Mouse (Mus musculus) stomach, embryonic 16.5 days (tissue): ENCODE results near the gene Mbd4. TPM values are rescaled to one million over a fixed set of nuclear protein-coding genes. Genes with fewer than 3 reads are reported as not detected.

Source experiments
- ATAC-seq: fragments of 200-750 bp; cut with Nextera tagmentation; 2 replicates; pipeline ENCODE4 v1.8.0; 2017; ENCODE audit warnings: moderate number of reproducible peaks, moderate TSS enrichment; ENCODE audit not compliant: insufficient read depth, low FRiP score
- H3K27ac ChIP-seq: fragments of 300-500 bp; sonication (generic); 2 replicates; pipeline ENCODE4 v1.5.1; 2014; ENCODE audit warnings: low read length
- H3K27me3 ChIP-seq: fragments of 300-500 bp; sonication (generic); 2 replicates; pipeline ENCODE4 v1.6.1; 2014; ENCODE audit warnings: low read length, control low read depth, mixed read lengths; ENCODE audit not compliant: control insufficient read depth, insufficient read depth
- H3K36me3 ChIP-seq: fragments of 300-500 bp; sonication (generic); 2 replicates; pipeline ENCODE4 v1.6.1; 2014; ENCODE audit warnings: low read length; ENCODE audit not compliant: control insufficient read depth, insufficient read depth
- H3K4me1 ChIP-seq: fragments of 300-500 bp; sonication (generic); 2 replicates; pipeline ENCODE4 v1.6.1; 2014; ENCODE audit warnings: low read length, control low read depth, mixed read lengths; ENCODE audit not compliant: control insufficient read depth, insufficient read depth
- H3K4me2 ChIP-seq: fragments of 300-500 bp; sonication (generic); 2 replicates; pipeline ENCODE4 v1.6.1; 2014; ENCODE audit warnings: low read depth, low read length, mixed read lengths
- H3K4me3 ChIP-seq: fragments of 300-500 bp; sonication (generic); replicated peaks from 2 replicates; pipeline ENCODE4 v1.5.1; 2014; ENCODE audit warnings: mild to moderate bottlenecking, low read length
- H3K9ac ChIP-seq: fragments of 300-500 bp; sonication (generic); 2 replicates; pipeline ENCODE4 v1.6.1; 2014; ENCODE audit warnings: low read length
- H3K9me3 ChIP-seq: fragments of 300-500 bp; sonication (generic); replicated peaks from 2 replicates; pipeline ENCODE4 v1.6.1; 2016; ENCODE audit warnings: low read length, control low read depth; ENCODE audit not compliant: control insufficient read depth
- WGBS: fragments of 180-500 bp; shearing (Covaris S2); extraction: QIAGEN DNeasy Blood & Tissue Kit; methylation state at CpG from one replicate; pipeline ENCODE4 v1.1.7; 2014; 5-methylcytosine and 5-hydroxymethylcytosine counted together
- polyA plus RNA-seq: library from polyadenylated mRNA; unstranded; fragments of >200 nt; fragmentation: Nextera tagmentation; extraction: Ambion mirVana; gene quantifications from 2 replicates; pipeline ENCODE4 v1.2.1, GENCODE M21; 2015

Gene Mbd4
- polyA plus RNA-seq, 1 experiment from 2014 or later = 14.9 TPM

DNA sequence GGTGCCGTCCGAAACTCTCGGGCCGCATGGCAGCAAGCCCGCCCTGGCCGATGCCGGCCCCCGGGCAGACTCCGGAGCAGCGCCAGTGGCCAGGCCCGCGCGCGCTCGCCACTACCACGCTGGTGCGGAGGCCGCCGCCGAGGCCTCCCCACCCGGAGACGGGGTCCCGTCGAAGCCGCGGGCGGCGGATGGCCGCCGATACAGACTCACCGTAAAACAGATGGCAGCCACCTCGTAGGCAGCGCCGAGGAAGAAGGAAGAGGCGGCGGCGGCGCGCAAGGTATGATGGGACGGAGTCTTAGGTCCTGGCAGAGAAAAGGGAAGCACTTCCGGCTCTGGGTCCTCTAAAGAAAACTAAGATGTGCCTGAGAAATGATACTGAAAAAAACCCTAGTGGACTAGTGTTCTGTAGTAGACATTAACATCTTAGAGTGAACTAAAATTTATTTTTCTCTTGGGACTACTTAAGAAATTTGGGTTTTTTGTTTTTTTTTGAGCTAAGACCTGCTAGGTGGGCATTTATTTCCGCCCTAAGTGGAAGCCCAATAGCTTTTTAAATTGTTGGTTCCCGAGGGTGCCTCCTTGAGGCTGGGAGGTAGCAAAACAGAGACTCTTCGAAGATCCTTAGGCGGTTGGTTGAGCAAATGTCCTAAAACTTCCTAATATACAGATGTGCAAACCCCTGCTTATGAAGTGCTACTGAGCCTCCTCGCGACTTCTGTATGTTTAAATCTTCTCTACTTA lies 44.5 kb downstream of the Mbd4 start, which contains the start of gene Rpl32:
Gene Rpl32, minus strand, starts transcription at position 260 of the 744 bp plus-strand sequence.
- ATAC-seq = peak; percentile 90
- Histone ChIP-seq H3K27ac (peak within 1 kb of the TSS; percentile 86), H3K4me2 (peak within 1 kb of the TSS; percentile 87), H3K36me3 (peaks cover 24% of the 10 kb centered on the region), H3K27me3 (no peaks in the 10 kb centered on the region), H3K9me3 (no peaks in the 10 kb centered on the region), H3K4me1 (peaks cover 15% of the 10 kb centered on the region), H3K9ac (peak within 1 kb of the TSS; percentile 99), H3K4me3 (peak within 1 kb of the TSS; percentile 100)
- under 1% methylated on average over 47 of the region's 47 CpGs for WGBS

DNA sequence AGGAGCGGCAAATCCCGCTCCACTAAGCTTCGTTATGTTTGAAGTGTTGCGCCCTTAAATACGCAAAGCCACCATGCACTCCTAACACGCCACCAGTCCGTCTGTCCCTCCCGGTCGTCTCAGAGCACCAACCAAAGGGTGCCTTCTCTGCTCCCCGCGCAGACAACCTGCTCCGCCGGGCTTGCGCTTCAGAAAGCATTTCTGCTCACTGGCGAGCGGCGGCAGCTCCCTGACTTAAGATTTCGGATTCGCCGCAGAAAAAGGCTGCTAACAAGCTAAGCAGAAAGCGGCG lies 45.0 kb downstream of the Mbd4 start:
- Histone ChIP-seq H3K4me2 (peak overlapping the region; percentile 87), H3K36me3 (peaks cover 24% of the 10 kb centered on the region), H3K9me3 (no peaks in the 10 kb centered on the region), H3K4me3 (peak overlapping the region; percentile 100), H3K27ac (peak overlapping the region; percentile 86), H3K4me1 (peaks cover 15% of the 10 kb centered on the region), H3K27me3 (no peaks in the 10 kb centered on the region), H3K9ac (peak overlapping the region; percentile 99)
- WGBS = under 1% methylated on average over 22 of the region's 22 CpGs
- no peak for ATAC-seq

DNA sequence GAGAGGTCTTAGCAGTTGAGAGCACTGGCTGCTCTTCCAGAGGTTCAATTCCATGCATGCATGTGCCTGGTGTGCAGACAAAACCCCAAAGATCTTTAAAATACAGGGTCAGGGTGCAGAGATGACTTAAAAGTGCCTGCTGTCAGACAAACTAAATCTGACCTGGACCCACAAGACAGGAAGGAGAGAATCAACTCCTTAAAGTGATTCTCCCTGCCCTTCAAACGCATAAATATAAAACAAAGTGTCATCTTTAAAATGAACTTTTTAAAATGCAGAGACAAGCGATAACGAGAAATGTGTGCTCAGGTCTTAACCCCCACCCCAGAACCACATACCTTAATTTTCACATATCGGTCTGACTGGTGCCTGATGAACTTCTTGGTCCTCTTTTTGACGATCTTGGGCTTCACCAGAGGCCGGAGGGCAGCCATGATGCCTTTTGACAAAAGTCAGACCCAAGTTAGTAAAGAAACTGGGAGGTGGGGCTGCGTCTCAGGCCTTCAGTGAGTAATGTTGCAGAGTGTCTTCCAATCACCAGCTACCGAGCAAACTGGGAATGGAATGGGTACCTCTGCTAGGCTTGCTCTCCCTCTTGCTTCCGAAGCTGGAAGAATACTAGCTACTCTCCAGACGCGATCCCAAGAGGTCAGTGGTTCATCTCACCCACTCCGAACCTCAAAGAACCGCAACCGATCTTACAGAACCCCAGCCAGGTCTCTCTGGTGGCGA lies 45.5 kb downstream of the Mbd4 start:
- Histone ChIP-seq H3K4me2 (peak overlapping the region; percentile 87), H3K4me1 (peaks cover 15% of the 10 kb centered on the region), H3K9me3 (no peaks in the 10 kb centered on the region), H3K27me3 (no peaks in the 10 kb centered on the region), H3K9ac (peak overlapping the region; percentile 99), H3K27ac (peak overlapping the region; percentile 86), H3K36me3 (peaks cover 24% of the 10 kb centered on the region), H3K4me3 (peak overlapping the region; percentile 100)
- WGBS = 2% methylated on average over 15 of the region's 15 CpGs
- no peak for ATAC-seq

DNA sequence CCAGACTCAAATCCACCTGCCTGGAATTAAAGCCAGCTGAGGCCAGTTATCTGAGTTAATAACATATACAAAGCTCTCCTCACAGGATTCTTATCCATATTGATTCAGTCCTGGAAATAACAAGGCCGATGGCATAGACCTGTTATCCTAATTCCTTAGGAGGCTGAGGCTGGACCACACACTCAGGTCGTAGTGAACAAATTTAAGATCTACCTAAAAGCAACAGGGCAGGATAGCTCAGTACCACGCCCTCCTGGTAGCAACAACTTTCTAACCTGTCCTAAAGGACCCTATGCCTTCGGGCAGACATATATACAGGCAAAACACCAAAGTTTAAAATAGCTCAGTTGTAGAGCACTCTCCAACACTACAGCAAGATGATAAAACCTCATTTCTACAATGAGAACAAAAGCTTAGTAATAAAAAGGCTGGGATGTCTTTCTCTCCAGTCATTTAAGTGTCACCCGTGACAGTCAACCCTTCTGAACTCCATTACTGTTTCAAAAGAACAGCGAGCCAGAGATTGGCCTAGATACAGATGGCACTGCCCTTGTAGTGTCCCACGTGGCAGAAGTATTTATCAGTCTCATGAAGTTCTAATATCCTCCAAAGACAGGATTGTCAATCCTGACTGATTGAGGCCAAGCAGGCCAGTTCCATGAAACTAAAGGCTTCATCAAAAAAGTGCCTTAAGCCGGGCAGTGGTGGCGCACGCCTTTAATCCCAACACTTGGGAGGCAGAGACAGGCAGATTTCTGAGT lies 48.6 kb downstream of the Mbd4 start:
- H3K27ac ChIP-seq = no peak overlapping the region
- H3K27me3 ChIP-seq = no peaks in the 10 kb centered on the region
- 63% methylated on average over 10 of the region's 10 CpGs for WGBS
- H3K4me1 ChIP-seq = peaks cover 15% of the 10 kb centered on the region
- H3K36me3 ChIP-seq = peaks cover 29% of the 10 kb centered on the region
- no peak overlapping the region for H3K9ac ChIP-seq
- ATAC-seq = no peak
- no peaks in the 10 kb centered on the region for H3K9me3 ChIP-seq
- H3K4me2 ChIP-seq = no peak overlapping the region
- H3K4me3 ChIP-seq = no peak overlapping the region

DNA sequence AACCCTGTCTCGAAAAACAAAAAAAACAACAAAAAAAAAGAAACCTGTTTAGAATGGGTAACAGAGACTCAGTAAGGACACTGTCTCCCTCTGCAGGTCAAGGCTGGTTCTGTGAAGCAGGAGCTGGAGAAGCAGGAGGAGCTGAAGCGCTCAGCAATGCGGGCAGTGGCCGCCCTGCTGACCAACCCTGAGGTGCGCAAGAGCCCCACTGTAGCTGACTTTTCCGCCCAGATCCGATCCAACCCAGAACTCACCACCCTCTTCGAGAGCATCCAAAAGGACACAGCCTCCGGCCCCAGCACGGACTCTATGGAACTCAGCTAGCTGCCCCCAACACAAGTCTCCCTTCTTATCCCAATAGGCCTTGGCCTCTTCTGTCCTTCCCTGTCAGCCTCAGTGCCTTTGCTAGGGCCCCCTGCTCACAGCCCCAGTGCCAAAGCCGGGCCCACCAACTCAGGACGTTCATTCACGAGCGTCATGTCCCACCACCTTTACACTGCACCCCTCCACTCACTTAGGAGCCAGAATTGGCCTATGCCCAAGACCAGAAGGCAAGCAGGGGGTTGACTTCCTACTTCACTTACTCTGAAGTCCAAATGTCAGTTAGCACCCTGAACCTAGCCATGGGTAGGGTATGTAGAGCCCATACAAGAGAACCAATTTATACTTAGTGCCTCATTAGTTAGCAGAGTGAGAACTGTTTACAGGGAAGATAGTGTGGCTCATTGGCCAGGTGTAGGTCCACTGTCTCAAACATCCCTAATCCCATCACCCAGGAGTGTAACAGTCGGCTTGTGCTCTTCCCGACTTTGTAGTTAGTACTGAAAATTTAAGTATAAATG lies 49.4 kb downstream of the Mbd4 start:
- Histone ChIP-seq H3K9me3 (no peaks in the 10 kb centered on the region), H3K27ac (no peak overlapping the region), H3K36me3 (peaks cover 34% of the 10 kb centered on the region), H3K27me3 (no peaks in the 10 kb centered on the region), H3K4me3 (no peak overlapping the region), H3K4me1 (peaks cover 15% of the 10 kb centered on the region), H3K9ac (no peak overlapping the region), H3K4me2 (no peak overlapping the region)
- WGBS = 43% methylated on average over 16 of the region's 16 CpGs
- no peak for ATAC-seq

DNA sequence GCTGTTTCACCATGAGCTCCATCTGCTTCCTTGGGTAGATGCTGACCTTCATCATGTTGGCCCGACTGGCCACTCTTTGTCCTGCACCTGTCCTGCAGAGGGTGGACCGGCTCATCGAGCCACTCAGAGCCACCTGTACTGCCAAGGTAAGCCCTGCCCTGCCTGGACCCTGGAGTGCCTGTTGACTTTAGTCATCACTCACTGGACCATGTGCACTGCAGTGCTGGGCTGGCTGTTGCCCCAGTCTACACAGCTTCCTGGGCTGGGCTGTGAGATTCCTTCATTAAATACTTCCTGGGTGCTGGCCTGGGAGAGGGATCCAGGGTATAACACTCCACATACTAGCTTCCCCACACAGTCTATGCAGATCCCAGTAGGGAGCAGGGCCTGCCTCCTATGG lies 51.4 kb downstream of the Mbd4 start:
- Histone ChIP-seq H3K27me3 (no peaks in the 10 kb centered on the region), H3K4me3 (no peak overlapping the region), H3K27ac (no peak overlapping the region), H3K9ac (no peak overlapping the region), H3K4me2 (no peak overlapping the region), H3K4me1 (peaks cover 9% of the 10 kb centered on the region), H3K36me3 (peaks cover 29% of the 10 kb centered on the region), H3K9me3 (no peaks in the 10 kb centered on the region)
- 87% methylated on average over 3 of the region's 3 CpGs for WGBS
- ATAC-seq = peak; percentile 44; the same call in 1 of the 2 replicates

DNA sequence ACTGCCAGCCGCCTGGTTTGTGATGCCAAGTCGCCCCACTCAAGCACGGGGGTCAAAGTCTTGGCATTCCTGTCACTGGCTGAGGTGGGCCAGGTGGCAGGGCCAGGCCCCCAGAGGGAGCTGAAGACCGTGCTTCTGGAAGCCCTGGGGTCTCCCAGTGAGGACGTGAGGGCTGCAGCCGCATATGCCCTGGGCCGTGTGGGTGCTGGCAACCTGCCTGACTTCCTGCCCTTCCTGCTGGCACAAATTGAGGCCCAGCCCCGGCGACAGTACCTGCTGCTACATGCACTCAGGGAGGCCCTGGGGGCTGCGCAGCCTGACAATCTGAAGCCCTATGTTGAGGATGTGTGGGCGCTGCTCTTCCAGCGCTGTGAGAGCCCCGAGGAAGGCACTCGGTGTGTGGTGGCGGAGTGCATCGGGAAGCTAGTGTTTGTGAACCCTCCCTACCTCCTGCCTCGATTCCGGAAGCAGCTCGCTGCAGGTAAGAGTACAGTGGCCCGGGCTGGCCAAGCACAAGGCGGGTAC lies 60.4 kb downstream of the Mbd4 start:
- H3K4me1 ChIP-seq = no peaks in the 10 kb centered on the region
- no peak overlapping the region for H3K9ac ChIP-seq
- ATAC-seq = no peak
- 85% methylated on average over 21 of the region's 21 CpGs for WGBS
- H3K4me3 ChIP-seq = no peak overlapping the region
- no peaks in the 10 kb centered on the region for H3K27me3 ChIP-seq
- peaks cover 4% of the 10 kb centered on the region for H3K36me3 ChIP-seq
- H3K9me3 ChIP-seq = no peaks in the 10 kb centered on the region
- no peak overlapping the region for H3K27ac ChIP-seq
- H3K4me2 ChIP-seq = no peak overlapping the region

DNA sequence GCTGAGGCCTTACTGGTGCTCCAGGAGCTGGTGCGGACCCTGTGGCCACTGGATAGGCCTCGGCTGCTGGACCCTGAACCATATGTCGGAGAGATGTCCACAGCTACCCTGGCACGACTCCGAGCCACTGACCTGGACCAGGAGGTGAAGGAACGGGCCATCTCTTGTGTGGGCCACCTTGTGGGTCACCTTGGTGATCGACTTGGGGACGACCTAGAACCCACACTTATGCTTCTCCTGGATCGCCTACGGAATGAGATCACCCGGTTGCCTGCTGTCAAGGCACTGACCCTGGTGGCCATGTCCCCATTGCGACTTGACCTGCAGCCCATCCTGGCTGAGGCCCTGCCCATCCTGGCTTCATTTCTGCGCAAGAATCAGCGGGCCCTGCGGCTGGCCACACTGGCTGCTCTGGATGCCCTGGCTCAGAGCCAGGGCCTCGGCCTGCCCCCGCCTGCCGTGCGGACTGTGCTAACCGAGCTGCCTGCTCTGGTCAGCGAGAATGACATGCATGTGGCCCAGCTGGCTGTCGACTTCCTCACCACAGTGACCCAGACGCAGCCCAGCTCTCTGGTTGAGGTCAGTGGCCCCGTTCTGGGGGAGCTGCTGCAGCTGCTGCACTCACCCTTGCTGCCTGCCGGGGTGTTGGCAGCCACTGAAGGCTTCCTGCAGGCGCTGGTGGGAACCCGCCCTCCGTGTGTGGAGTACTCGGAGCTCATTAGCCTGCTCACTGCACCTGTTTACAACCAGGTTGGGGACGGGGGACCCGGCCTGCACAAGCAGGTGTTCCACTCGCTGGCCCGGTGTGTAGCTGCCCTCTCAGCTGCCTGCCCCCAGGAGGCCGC lies 61.1 kb downstream of the Mbd4 start:
- no peak overlapping the region for H3K9ac ChIP-seq
- peaks cover 7% of the 10 kb centered on the region for H3K36me3 ChIP-seq
- no peak overlapping the region for H3K4me2 ChIP-seq
- peak; percentile 59; the same call in 1 of the 2 replicates for ATAC-seq
- WGBS = 76% methylated on average over 34 of the region's 34 CpGs
- no peaks in the 10 kb centered on the region for H3K4me1 ChIP-seq
- H3K27me3 ChIP-seq = no peaks in the 10 kb centered on the region
- H3K27ac ChIP-seq = no peak overlapping the region
- no peak overlapping the region for H3K4me3 ChIP-seq
- no peaks in the 10 kb centered on the region for H3K9me3 ChIP-seq
